Mouse (Mus musculus): ENCODE results near the gene Etfdh.
"Not testable (repeated sequence)": the region's sequence is repeated elsewhere in the genome, so short reads cannot be mapped to it uniquely, and the experiment has no call there.

Gene Etfdh

GRCm38 (mm10) chr3:79576865-79577264 lies 52.4 kb downstream of the Etfdh start:
- no peak for DNase-seq

- DNase-seq = no peak
Observed at GRCm38 (mm10) chr3:79576468-79576816, 52.9 kb downstream of the Etfdh start.

- DNase-seq = no peak
Observed at GRCm38 (mm10) chr3:79575576-79576467, 53.5 kb downstream of the Etfdh start.

DNA sequence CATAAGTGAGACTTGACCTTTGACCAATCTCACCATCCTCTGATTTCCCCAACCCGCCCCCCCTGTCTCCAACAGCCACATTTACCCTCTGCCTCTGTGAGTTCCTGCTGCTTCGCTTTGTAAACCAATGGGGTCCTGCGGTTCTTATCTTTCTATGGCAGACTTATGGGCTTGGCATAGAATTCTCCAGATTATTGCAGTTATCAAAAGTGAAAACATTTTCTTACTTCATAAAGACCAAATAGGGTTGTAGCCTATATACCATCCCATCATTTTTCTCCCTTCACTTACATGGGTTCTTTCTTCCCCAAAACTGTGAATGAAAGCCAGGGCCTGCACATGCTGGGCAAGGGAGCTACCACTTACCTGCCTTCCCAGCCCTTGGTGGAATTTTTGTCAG lies 55.0 kb downstream of the Etfdh start:
- DNase-seq = no peak

DNA sequence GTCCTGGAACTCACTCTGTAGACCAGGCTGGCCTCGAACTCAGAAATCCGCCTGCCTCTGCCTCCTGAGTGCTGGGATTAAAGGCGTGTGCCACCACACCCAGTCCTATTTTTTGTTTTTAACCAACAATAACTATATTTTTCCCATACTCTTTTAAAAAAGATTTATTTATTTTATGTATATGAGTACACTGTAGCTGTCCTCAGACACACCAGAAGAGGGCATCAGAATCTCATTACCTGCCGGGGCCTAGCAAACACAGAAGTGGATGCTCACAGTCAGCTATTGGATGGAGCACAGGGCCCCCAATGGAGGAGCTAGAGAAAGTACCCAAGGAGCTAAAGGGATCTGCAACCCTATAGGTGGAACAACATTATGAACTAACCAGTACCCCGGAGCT lies 55.9 kb downstream of the Etfdh start:
- DNase-seq = not testable (repeated sequence)

DNA sequence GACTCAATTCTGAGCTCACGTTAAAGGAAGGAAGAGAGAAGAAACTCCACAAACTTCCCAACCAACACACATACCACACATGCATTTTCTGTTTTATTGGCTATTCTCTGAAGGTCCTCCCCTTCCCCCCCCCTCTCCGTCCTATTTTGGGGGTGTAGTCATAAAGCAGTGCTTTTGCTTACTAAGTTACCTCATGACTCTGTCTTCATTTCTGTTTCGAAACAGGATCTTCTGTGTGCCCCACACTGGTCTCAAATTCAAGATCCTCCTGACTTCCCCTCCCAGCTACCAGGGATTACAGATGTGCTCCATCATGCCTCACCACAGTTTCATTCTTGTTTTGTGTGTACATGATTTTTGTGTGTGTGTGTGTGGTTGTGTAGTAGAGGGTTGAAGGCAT lies 56.9 kb downstream of the Etfdh start:
- no peak for DNase-seq

DNA sequence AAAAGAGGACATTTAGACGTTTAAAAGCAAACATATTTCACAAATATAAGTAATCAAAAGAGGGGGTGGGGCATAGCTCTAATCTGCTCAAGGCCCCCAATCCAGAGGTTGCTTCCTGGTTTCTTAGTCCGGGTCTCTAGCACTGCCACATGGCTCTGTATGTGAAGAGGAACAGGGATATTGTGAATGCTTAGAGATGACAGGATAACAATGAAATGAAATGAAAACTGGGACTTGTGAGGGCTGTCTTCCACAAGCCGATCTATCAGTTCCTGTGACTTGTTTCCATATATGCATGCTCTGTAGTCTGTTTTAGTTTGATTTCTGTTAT lies 60.0 kb downstream of the Etfdh start:
- no peak for DNase-seq

- no peak for DNase-seq
Observed at GRCm38 (mm10) chr3:79568629-79569350, 60.5 kb downstream of the Etfdh start.

GRCm38 (mm10) chr3:79567703-79568362 lies 61.5 kb downstream of the Etfdh start, which contains the start of gene Fnip2:
Gene Fnip2 (minus strand): TSS chr3:79567796.
- DNase-seq = peak; percentile 89

DNA sequence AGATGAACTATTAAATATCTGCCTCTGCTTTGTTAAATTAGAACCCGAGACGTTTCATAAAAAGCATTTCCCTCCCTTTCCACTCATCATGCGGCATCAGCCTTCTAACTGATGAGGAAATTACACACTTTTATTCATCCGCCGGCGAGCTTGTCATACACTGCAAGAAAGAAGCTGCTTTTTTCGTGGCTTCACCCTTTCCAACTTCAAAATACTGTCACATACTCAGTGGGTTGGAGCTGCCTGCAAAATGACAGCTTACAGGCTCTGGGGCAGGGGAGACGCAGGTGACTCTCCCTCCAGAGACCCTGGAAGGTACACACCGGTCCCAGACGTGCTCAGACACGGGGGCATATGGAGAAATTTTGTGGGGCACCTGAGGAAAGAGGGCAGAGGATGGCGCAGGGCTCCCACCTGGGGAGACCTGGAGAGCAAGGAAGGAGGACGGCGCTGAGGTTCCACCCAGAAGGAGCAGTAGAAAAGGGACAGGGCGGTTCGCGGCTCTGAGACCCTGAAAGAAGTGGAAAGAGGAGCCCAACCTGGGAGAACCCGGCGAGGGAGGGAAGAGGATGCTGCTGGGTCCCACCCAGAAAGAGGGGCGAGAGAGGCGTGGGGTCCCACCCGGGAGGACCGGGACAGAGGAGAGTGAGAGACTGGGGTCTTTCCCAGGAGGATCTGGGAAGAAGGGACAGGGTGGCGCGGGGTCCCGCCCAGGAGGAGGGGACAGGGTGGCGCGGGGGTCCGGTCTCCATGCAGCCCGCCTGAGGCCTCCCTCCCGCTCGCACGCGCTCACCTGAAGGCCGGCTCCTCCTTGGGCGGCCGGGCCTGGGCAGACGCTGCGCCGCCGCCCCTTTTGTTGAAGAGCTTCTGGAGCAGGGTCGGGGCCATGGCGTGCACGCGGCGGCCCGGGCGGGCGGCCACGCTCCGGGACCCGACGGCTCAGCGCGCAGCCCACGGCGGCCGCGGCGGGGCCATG lies 62.3 kb downstream of the Etfdh start:
- DNase-seq = no peak

DNA sequence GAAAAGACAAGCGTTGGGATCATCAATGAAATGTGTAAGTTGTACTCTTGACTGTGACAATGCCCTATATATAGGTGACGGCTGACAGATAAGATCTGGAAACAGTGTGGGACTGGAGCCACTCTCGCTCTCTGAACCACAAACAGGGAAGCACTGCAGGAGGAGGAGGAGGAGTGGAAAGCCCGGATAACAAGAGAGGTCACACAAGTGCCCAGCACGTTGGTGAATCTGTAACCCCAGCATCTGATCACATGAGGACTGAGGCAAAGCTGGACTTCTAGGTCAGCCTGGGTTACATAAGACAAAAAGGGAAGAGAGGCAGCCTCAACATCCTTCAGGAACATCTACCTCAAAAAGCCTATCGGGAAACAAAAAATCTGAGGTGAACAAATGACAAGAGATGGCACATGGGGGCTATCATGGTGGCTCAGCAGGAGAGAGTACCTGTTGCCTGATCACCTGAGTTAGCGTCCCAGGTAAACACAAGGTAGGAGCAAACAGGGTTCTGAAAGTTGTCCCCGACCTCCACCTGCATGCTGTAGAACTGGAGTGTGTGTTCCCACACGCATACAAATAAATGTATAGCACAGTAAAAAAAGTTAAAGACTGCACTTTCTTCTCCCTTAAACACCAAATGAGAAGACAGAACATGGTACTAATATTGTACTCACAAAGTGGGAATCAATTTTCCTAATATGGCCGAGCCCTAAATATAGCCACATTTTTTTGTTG lies 64.3 kb downstream of the Etfdh start:
- no peak for DNase-seq

DNA sequence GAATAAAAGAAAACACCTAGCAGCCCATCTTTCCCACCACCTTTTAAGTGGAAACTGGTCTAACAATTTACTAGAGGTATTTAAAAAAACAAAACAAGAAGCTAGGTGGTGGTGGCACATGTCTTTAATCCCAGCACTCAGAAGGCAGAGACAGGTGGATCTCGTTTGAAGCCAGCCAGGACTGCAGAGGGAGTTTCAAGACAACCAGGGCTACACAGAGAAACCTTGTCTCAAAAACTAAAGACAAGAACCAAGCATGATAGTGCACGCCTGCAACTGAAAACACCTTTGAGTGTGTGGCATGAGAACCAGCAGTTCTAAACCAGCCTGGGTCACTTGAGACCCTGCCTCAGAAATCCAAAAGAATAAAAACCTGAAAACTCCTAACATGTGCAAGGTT lies 65.8 kb downstream of the Etfdh start:
- DNase-seq = no peak

GRCm38 (mm10) chr3:79561784-79562715 lies 67.2 kb downstream of the Etfdh start:
- no peak for DNase-seq

GRCm38 (mm10) chr3:79560555-79560954 lies 68.7 kb downstream of the Etfdh start:
- no peak for DNase-seq

DNA sequence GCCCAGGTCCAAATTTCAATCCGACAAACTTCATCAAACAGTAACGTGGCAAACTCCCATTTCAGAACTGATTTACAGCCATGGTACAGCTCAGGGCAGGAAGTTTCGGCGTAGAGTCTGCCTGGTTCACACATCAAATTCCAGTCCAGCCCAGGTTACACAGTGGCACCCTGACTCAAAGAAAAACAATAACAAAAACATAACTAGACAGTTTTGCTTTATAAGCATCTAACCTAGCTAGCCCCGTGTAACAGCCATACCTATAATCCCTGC lies 69.6 kb downstream of the Etfdh start:
- no peak for DNase-seq

DNA sequence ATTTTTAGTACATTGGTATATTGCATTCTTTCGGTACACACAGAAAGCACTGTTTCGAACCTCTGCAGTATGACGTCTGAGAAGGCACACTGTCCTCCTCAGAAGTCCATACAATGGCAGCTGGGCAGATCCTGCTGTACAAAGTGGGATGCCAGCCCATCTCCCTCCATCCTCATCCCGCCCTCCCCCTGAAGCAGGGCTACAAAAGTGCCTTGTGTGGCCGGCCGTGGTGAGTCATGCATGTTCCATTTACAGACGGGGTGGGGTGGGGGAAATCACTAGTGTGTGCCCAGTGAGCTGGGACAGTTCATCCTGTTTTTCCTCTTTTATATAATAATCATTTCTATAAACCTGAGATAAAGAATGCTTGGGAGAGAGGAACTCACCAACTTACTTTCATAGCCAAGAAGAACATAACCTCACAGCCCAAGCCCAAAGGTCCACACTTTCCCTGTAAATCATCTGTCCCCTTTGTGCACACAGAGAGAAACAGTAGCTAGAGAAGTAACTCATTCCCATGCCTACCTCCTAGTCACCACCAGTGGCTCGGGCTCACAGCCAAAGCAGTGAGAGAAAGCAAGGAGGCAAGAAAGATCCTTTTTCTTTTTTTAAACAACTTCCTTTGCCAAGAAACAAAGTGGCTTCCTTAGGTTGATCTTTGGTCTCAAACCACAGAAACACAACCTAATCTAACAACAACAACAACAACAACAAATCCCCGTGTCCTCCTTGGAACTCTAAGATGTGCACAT lies 70.1 kb downstream of the Etfdh start:
- no peak for DNase-seq

- DNase-seq = no peak
Observed at GRCm38 (mm10) chr3:79555061-79555460, 74.2 kb downstream of the Etfdh start.
